Mouse (Mus musculus): ENCODE data around the gene Mpzl1. TPM values are rescaled to one million over a fixed set of nuclear protein-coding genes. Genes with fewer than 3 reads are reported as not detected.
"Not testable (repeated sequence)": the region's sequence is repeated elsewhere in the genome, so short reads cannot be mapped to it uniquely, and the experiment has no call there.

Mpzl1 gene
- polyA plus RNA-seq (2012; rRNA removed) = 77.7 and 84.2 TPM in 2 replicates

DNA sequence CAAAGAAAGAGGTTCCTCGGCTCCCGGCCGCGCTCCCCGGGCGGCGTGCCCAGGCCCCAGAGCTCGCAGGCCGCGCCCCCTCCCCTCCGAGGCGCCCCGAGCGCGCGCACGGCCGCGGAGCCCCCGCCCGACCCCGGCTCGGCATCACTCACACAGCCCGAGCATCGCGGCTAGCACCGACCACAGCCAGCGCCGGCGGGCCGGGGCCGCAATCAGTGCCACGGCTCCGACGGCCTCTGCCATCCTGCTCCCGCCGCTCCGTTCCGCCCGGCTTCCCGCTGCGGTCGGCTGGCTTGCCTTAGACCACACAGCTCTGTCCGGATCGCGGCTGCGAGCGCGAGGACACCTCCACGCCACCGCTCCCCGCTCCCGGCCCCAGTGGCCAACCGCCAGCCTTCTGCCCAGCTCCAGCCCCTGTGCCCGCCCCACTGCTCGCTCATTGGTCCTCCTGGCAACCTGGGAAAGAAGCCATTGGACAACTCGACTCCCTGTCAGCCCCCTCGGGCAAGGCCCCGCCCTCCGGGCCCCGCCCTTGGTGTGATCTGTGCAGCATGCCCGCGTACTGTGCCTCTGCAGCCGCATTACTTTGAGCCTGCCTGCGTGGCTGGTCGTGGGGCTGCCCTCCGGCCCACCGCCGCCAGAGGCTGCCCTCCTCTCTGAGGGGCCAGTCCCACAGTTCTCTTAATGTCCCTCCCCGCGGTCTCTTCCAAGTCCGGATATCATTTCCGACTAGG, at the start of gene Mpzl1:
Gene Mpzl1, minus strand, starts transcription at position 388 of the 734 bp plus-strand sequence.
- DNase-seq (ENCODE audit: low spot score) = peak; percentile 98

GRCm38 (mm10) chr1:165682056-165682853, 47.9 kb upstream of the Mpzl1 start:
- DNase-seq (ENCODE audit: low spot score) = no peak

DNA sequence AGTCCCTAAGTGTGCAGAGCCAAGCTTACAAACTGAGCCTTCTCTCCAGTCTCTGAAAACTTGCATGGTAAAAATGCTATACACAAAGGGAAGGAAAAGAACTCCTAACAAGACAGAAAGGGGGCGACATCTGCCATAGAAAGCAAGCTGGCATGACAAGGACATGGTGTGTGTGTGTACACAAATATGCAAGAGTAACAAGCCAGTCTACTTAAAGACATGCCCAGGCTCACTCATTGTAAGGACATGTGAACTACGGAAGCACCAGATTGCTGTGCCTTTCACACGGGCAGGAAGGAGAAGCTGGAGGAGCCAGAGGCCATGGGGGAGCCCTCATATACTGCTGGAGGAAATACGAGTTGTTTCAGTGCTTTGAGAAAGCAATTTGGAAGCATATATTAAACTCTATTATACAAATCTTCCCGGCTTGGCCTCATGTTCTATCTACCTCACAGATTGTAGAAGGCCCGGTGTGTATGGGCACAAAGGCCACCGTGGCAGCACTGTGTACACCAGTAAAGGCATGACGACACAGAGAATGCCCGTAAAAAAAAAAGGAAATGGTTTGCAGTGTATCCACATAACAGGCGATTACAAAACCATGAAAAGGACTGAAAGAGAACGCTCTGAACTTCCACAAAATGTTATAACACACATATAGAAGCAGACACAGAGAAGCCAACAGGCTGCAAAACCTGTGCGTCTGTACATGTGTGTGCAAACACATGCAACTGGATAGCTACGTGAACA, 46.9 kb upstream of the Mpzl1 start:
- DNase-seq (ENCODE audit: low spot score) = no peak

DNA sequence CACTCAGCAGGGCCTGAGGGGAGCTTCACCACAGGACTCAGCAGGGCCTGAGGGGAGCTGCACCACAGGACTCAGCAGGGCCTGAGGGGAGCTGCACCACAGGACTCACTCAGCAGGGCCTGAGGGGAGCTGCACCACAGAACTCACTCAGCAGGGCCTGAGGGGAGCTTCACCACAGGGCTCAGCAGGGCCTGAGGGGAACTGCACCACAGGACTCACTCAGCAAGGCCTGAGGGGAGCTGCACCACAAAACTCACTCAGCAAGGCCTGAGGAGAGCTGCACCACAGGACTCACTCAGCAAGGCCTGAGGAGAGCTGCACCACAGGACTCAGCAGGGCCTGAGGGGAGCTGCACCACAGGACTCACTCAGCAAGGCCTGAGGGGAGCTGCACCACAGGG, 45.7 kb upstream of the Mpzl1 start:
- not testable (repeated sequence) for DNase-seq (ENCODE audit: low spot score)

DNA sequence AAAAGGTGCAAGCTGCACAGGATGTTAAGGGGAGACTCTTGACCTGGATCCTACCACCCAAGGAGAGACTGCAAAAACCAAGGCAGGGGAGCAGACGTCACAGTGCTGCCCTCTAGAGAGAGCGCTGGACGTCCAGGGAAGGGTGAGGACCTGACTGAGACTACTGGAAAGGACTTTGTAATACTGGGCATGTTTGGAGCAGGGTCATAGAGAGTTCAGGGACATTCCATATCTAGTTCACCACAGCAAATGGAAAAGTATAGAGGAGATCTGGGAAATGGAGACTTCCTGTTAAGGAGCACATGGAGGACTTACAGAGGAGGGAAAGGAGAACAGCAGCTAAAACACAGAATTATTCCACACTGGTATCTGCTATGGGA, 45.3 kb upstream of the Mpzl1 start:
- no peak for DNase-seq (ENCODE audit: low spot score)

DNA sequence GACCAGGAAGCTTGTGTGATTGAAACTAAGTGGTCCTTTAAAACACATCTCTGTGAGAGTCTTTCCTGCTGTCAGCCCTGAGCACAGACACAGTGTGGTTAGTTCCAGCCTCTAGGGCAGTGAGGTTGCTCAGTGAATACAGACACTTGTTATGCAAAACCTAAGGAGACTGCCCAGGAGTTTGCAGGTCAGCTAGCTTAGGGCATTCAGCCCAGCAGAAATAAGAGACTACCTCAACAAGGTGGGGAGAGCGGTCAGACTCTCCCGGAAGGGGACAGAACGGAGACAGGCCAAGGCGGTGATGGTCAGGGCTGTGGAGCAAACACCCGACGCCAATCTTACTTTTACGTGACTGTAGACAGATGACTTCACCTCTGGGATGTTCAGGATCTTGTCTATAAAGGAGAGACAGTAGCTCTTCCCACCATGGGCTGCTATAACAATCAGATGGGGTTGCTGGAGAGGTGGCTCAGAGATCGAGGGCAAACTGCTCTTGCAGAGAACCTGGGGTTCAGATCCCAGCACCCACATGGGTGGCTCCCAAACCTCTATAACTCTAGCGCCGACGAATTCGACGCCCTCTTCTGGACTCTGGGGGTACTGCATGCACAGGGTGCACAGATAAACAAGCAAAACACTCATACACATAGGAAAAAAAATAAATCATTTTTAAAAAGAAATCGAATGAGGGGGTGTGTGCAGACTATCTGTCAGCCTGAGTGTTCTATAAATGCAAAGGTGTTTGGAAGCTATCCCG, 44.7 kb upstream of the Mpzl1 start:
- no peak for DNase-seq (ENCODE audit: low spot score)

DNA sequence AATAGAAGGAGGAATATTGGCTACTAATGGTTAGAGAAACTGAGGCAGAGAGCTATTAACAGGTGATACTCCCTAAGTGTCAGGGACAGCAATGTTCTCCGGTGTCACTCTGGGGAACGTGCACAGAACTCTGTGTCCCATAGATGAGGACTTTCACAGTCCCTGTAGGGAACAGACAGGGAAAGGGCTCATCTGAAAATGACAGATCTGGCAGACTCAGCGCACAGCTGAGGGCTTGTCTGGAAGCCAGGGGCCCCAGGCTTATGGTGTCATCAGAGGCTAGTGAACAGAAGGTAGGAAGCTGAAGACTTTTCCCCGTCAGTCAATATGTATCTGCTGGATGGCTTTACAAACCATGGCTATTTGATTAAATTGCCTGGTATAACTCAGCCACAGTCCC, 43.2 kb upstream of the Mpzl1 start:
- DNase-seq (ENCODE audit: low spot score) = no peak

- DNase-seq (ENCODE audit: low spot score) = no peak
Measured at GRCm38 (mm10) chr1:165676993-165677392, 42.7 kb upstream of the Mpzl1 start.

DNA sequence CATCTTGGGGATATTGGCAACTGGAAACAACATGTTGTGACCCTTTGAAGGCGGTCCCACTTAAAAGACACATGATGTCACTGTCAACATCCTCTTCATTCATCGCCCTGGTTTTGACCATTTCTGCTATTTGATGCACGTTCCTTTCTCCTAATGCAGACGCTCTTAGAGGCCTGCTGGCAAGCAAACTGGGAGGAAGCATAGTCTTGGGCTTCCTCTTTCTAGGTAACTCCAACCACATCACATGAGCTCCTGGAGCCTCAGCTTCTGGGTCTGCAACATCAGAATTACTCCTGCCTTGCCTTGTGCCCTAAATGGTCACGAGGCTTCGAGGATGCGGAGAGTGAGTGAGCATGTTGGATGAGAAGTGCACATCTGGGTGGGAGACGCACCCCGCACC, 40.8 kb upstream of the Mpzl1 start:
- no peak for DNase-seq (ENCODE audit: low spot score)

GRCm38 (mm10) chr1:165672355-165672754, 38.0 kb upstream of the Mpzl1 start:
- no peak for DNase-seq (ENCODE audit: low spot score)

DNA sequence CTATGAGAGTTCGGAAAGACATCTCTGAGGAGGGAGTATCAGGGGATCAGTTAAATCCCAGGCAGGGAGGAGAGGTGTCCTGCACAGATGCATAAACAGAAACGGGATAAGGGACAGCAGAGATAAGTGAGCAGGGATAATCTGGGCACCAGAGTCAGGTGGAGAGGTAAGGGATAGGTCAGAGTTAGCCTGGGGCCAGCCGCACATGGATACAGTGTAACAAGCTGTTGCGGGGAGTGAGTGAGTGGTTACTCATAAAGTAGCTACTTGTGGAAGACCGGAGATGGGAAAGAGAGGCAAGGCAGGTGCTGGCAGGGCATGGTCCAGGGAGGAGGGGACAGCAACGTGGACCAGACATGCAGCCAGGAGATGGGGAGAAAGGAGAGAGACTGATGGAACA, 35.7 kb upstream of the Mpzl1 start:
- DNase-seq (ENCODE audit: low spot score) = no peak

DNA sequence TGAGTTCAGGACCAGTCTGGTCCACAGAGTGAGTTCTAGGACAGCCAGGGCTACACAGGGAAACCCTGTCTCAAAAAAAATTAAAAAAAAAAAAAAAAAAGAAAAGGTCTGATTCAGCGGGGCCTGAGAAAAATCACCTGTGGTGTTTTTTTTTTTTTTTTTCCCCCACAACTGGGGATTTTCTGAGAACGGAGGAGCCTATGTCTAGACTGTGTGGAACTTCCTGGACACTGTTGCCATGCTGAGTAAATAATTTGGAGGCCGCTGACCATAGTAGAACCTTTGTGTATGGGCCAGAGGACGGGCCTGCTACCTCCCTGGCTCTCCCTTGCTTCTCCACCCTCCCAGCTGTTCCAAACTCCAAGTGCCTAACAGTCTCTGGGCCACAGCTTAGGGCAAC, 34.6 kb upstream of the Mpzl1 start:
- no peak for DNase-seq (ENCODE audit: low spot score)

- DNase-seq (ENCODE audit: low spot score) = no peak
Measured at GRCm38 (mm10) chr1:165667380-165667779, 33.0 kb upstream of the Mpzl1 start.

DNA sequence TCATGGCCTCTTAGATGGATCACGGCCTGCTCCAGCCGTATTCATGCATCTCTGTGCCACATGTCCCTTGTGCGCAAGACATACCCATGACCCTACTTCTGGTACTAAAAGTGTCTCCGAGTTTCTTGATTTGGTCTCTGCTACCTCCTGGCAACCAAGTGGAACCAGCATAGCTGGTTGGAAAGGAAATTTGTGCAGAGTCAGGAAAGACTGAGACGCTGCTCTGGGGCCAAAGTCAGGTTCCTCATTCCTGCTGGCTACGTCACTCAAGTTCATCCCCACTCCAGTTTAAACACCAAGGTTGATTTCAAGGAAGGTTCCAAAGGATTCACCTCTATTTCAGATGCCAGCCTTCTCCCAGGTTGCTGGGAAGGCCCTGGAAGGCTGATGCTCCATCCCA, 32.6 kb upstream of the Mpzl1 start:
- DNase-seq (ENCODE audit: low spot score) = no peak

DNA sequence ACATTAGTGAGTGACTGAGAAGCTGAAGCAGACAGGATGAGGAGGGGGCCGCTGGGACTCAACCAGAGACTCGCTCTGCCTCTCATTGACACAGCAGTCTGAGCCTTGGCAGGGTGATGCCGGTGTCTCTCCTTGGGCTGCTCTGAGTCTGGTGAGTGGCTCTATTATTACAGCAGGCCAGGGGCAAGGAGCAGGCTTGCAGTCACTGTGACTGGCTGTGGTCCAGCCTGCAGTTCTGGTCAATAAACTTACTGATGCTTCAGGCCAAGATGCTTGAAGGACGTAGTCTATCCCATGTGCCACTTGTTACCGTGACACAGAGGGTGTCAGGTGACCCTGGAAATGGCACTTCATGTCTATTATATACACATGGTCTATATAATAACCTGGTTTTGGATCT, 31.4 kb upstream of the Mpzl1 start:
- no peak for DNase-seq (ENCODE audit: low spot score)

- no peak for DNase-seq (ENCODE audit: low spot score)
Measured at GRCm38 (mm10) chr1:165663277-165663676, 28.9 kb upstream of the Mpzl1 start.

- no peak for DNase-seq (ENCODE audit: low spot score)
Measured at GRCm38 (mm10) chr1:165662426-165663192, 28.3 kb upstream of the Mpzl1 start.

GRCm38 (mm10) chr1:165661725-165662124, 27.4 kb upstream of the Mpzl1 start:
- DNase-seq (ENCODE audit: low spot score) = no peak

GRCm38 (mm10) chr1:165661191-165661590, 26.9 kb upstream of the Mpzl1 start:
- DNase-seq (ENCODE audit: low spot score) = no peak

- DNase-seq (ENCODE audit: low spot score) = no peak
Measured at GRCm38 (mm10) chr1:165660774-165661173, 26.4 kb upstream of the Mpzl1 start.

- DNase-seq (ENCODE audit: low spot score) = peak; percentile 42
Measured at GRCm38 (mm10) chr1:165658602-165659001, 24.3 kb upstream of the Mpzl1 start.
